Mouse (Mus musculus): ENCODE measurements around the gene Cop1. TPM values are rescaled to one million over a fixed set of nuclear protein-coding genes. Genes with fewer than 3 reads are reported as not detected.

Gene Cop1
- polyA plus RNA-seq, 1 experiment: 95.1 TPM

GRCm38 (mm10) chr1:159281861-159282260 lies 49.7 kb downstream of the Cop1 start:
- no peak for TF ChIP-seq POLR2A (IDR thresholded peaks at IDR 0.05; ENCODE audit: extremely low read depth, insufficient read depth, low read length)
- no peak for TF ChIP-seq CTCF (IDR thresholded peaks at IDR 0.05; ENCODE audit: extremely low read depth, insufficient read depth, low read length)
- H3K4me1 ChIP-seq (ENCODE audit: control insufficient read depth, insufficient read depth, low read length): no peaks in the 10 kb centered on the region
- no peak overlapping the region for H3K4me3 ChIP-seq (ENCODE audit: insufficient read depth, low read length)
- H3K27ac ChIP-seq (ENCODE audit: insufficient read depth, low read length): no peak overlapping the region

DNA sequence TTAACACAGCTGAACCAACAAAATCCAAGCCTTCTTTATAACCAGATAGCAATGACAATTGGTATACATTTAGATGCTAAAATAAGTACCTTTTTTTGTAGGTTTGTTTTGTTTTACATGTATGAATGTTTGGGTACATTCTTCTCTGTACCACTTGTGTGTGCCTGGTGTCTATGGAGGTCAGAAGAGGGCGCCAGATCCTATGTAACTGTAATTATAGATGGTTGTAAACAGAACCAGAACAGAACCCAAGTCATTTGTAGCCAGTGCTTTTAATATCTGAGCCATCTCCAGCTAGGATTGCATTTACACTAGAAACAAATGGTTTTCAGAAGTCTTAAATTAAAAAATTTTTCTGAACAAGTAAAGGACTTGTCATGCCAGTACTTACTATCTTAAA lies 54.7 kb downstream of the Cop1 start:
- Histone ChIP-seq H3K4me3 (ENCODE audit: insufficient read depth, low read length) (no peak overlapping the region), H3K27ac (ENCODE audit: insufficient read depth, low read length) (no peak overlapping the region), H3K4me1 (ENCODE audit: control insufficient read depth, insufficient read depth, low read length) (no peaks in the 10 kb centered on the region)
- no peak for TF ChIP-seq CTCF (IDR thresholded peaks at IDR 0.05; ENCODE audit: extremely low read depth, insufficient read depth, low read length)
- no peak for TF ChIP-seq POLR2A (IDR thresholded peaks at IDR 0.05; ENCODE audit: extremely low read depth, insufficient read depth, low read length)

DNA sequence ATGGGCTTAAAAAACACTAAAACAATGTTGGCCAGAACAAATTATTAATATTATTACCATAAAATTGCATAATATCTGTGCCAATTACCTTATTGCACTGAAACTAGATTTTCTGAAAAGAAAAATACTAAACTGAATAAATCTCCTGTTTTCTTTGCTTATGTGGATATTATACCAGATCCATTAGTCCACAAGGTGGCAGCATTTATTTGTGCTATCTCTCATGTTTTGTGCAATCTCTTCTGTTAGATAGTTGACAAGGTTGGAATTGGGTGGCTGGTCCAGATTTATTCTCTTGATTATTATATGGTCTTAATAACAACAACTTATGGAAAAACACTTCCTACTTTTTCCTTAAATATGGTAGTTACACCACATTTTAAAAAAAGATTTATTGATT lies 58.1 kb downstream of the Cop1 start:
- TF ChIP-seq CTCF (IDR thresholded peaks at IDR 0.05; ENCODE audit: extremely low read depth, insufficient read depth, low read length) (no peak), POLR2A (IDR thresholded peaks at IDR 0.05; ENCODE audit: extremely low read depth, insufficient read depth, low read length) (no peak)
- H3K4me3 ChIP-seq (ENCODE audit: insufficient read depth, low read length): no peak overlapping the region
- H3K27ac ChIP-seq (ENCODE audit: insufficient read depth, low read length): no peak overlapping the region
- H3K4me1 ChIP-seq (ENCODE audit: control insufficient read depth, insufficient read depth, low read length): no peaks in the 10 kb centered on the region

DNA sequence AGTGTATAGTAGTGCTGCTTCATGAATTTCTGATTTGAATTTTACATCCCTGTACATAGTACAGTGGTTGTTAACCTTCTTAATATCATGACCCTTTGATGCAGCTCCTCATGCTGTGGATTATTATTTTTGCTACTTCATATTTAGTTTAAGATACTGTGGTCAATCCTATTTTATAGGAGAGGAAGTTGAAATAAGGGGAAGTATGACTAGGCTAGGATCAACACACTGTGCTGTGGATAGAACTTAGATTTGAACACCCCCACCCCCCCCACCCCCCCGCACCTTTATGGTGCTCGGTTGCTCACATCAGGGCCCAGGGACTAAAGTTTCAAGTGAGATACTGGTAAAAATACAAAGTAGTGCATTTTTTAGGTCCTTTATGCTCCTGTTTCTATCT lies 58.7 kb downstream of the Cop1 start:
- TF ChIP-seq CTCF (IDR thresholded peaks at IDR 0.05; ENCODE audit: extremely low read depth, insufficient read depth, low read length) (no peak), POLR2A (IDR thresholded peaks at IDR 0.05; ENCODE audit: extremely low read depth, insufficient read depth, low read length) (no peak)

GRCm38 (mm10) chr1:159301418-159302082 lies 69.4 kb downstream of the Cop1 start:
- no peak for TF ChIP-seq POLR2A (IDR thresholded peaks at IDR 0.05; ENCODE audit: extremely low read depth, insufficient read depth, low read length)
- TF ChIP-seq CTCF (IDR thresholded peaks at IDR 0.05; ENCODE audit: extremely low read depth, insufficient read depth, low read length): no peak

More for the DNA sequence above, 58.7 kb downstream of the Cop1 start:
- Histone ChIP-seq H3K4me1 (ENCODE audit: control insufficient read depth, insufficient read depth, low read length) (no peaks in the 10 kb centered on the region), H3K27ac (ENCODE audit: insufficient read depth, low read length) (no peak overlapping the region), H3K4me3 (ENCODE audit: insufficient read depth, low read length) (no peak overlapping the region)

DNA sequence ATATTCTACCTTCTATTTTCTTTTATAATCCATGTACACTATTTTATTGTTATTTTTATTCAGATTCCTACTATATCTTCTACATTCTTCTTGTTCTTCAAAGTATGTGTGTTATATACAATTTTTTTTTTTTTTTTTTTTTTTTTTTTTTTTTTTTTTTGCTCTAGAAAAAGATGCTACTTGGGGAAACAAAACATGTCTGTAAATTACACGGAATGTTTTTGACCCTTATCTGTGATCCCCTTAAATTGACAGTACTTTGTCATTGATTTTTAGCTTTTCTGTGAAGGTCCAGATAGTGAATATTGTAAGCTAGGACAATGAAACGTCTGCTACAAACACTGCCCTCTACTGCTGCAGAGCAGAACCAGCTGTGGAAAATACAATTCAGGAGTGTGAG lies 81.5 kb downstream of the Cop1 start:
- TF ChIP-seq CTCF (IDR thresholded peaks at IDR 0.05; ENCODE audit: extremely low read depth, insufficient read depth, low read length) (no peak), POLR2A (IDR thresholded peaks at IDR 0.05; ENCODE audit: extremely low read depth, insufficient read depth, low read length) (no peak)
- H3K27ac ChIP-seq (ENCODE audit: insufficient read depth, low read length): no peak overlapping the region
- no peak overlapping the region for H3K4me3 ChIP-seq (ENCODE audit: insufficient read depth, low read length)
- no peaks in the 10 kb centered on the region for H3K4me1 ChIP-seq (ENCODE audit: control insufficient read depth, insufficient read depth, low read length)

More at GRCm38 (mm10) chr1:159301418-159302082, 69.4 kb downstream of the Cop1 start:
- Histone ChIP-seq H3K4me1 (ENCODE audit: control insufficient read depth, insufficient read depth, low read length) (no peaks in the 10 kb centered on the region; the same call in 1 of the 2 replicates), H3K27ac (ENCODE audit: insufficient read depth, low read length) (no peak overlapping the region), H3K4me3 (ENCODE audit: insufficient read depth, low read length) (no peak overlapping the region)

DNA sequence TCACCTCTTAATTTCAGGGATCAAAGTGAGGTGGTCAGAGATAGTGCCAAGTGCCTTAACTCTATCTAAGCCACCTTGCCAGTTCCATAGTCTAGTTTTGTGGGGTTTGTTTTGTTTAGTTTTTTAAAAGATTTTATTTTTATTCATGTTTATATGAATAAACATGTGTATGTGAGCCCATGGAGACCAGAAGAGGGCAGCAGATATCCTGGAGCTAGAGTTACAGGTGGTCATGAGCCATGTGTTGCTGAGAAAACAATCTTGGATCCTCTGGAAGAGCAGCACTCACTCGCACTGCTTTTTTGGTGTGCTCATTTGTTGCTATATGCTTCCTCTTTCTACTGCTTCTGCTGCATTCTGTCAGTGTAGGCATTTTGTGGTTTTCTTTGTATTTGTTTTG lies 90.5 kb downstream of the Cop1 start:
- H3K4me3 ChIP-seq (ENCODE audit: insufficient read depth, low read length): no peak overlapping the region
- no peaks in the 10 kb centered on the region for H3K4me1 ChIP-seq (ENCODE audit: control insufficient read depth, insufficient read depth, low read length)
- TF ChIP-seq POLR2A (IDR thresholded peaks at IDR 0.05; ENCODE audit: extremely low read depth, insufficient read depth, low read length): no peak
- TF ChIP-seq CTCF (IDR thresholded peaks at IDR 0.05; ENCODE audit: extremely low read depth, insufficient read depth, low read length): no peak
- no peak overlapping the region for H3K27ac ChIP-seq (ENCODE audit: insufficient read depth, low read length)

- H3K27ac ChIP-seq (ENCODE audit: insufficient read depth, low read length): no peak overlapping the region
- no peak for TF ChIP-seq CTCF (IDR thresholded peaks at IDR 0.05; ENCODE audit: extremely low read depth, insufficient read depth, low read length)
- TF ChIP-seq POLR2A (IDR thresholded peaks at IDR 0.05; ENCODE audit: extremely low read depth, insufficient read depth, low read length): no peak
- no peaks in the 10 kb centered on the region for H3K4me1 ChIP-seq (ENCODE audit: control insufficient read depth, insufficient read depth, low read length)
- no peak overlapping the region for H3K4me3 ChIP-seq (ENCODE audit: insufficient read depth, low read length)
Observed at GRCm38 (mm10) chr1:159331008-159331407, 98.9 kb downstream of the Cop1 start.

- no peak for TF ChIP-seq POLR2A (IDR thresholded peaks at IDR 0.05; ENCODE audit: extremely low read depth, insufficient read depth, low read length)
- no peak for TF ChIP-seq CTCF (IDR thresholded peaks at IDR 0.05; ENCODE audit: extremely low read depth, insufficient read depth, low read length)
Observed at GRCm38 (mm10) chr1:159334157-159334556, 102.0 kb downstream of the Cop1 start.

DNA sequence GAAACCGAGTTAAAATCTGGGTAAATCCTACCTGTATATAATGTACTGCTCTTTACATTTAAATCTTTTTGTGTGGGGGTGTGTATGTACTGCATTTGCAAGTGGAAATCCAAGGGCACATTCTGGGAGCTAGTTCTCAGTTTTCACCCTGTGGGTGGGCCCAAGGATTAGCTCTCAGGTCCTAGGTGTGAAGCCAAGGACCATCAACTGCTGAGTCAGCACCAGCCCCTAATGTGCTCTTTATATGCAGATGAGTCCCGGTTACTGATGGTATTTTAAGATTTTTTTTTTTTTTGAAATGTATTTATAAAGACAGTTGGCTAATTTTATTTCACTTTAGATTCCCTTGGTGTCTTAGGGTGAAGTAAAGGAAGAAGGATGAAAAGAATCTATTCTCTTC lies 110.2 kb downstream of the Cop1 start:
- Histone ChIP-seq H3K4me1 (ENCODE audit: control insufficient read depth, insufficient read depth, low read length) (peaks cover 2% of the 10 kb centered on the region; the same call in 1 of the 2 replicates), H3K4me3 (ENCODE audit: insufficient read depth, low read length) (no peak overlapping the region), H3K27ac (ENCODE audit: insufficient read depth, low read length) (no peak overlapping the region)
- TF ChIP-seq CTCF (IDR thresholded peaks at IDR 0.05; ENCODE audit: extremely low read depth, insufficient read depth, low read length) (no peak), POLR2A (IDR thresholded peaks at IDR 0.05; ENCODE audit: extremely low read depth, insufficient read depth, low read length) (no peak)

More at GRCm38 (mm10) chr1:159334157-159334556, 102.0 kb downstream of the Cop1 start:
- no peak overlapping the region for H3K4me3 ChIP-seq (ENCODE audit: insufficient read depth, low read length)
- H3K4me1 ChIP-seq (ENCODE audit: control insufficient read depth, insufficient read depth, low read length): no peaks in the 10 kb centered on the region
- no peak overlapping the region for H3K27ac ChIP-seq (ENCODE audit: insufficient read depth, low read length)
